Mouse (Mus musculus) liver, embryonic 14.5 days (tissue): ENCODE results near the gene Nhlrc4. TPM values are rescaled to one million over a fixed set of nuclear protein-coding genes. Genes with fewer than 3 reads are reported as not detected.

Experiments used
- ATAC-seq: fragments of 200-750 bp; cut with Nextera tagmentation; 2 replicates; pipeline ENCODE4 v1.8.0; 2017; ENCODE audit warnings: moderate number of reproducible peaks, mild to moderate bottlenecking, moderate library complexity; ENCODE audit not compliant: insufficient read depth
- DNase-seq, 3 experiments: peaks; one replicate each; pipeline ENCODE4 v3.0.0-alpha.2; 2012 to 2013; ENCODE audit warnings: low read depth in 3 of 3, low spot score in 3 of 3
- H3K27ac ChIP-seq: fragments of 300-500 bp; sonication (generic); 2 replicates; pipeline ENCODE4 v1.5.1; 2014; ENCODE audit warnings: moderate library complexity, mild to moderate bottlenecking, control low read depth, inconsistent platforms
- H3K27me3 ChIP-seq: fragments of 300-500 bp; sonication (generic); 2 replicates; pipeline ENCODE4 v1.6.1; 2014; ENCODE audit warnings: mild to moderate bottlenecking, low read length, moderate library complexity; ENCODE audit not compliant: control insufficient read depth, insufficient read depth
- H3K36me3 ChIP-seq: fragments of 300-500 bp; sonication (generic); replicated peaks from 2 replicates; pipeline ENCODE4 v1.6.1; 2014; ENCODE audit warnings: low read depth; ENCODE audit not compliant: control insufficient read depth, insufficient read depth
- H3K4me1 ChIP-seq, 2 experiments: fragments of 200-500 bp in 1 of 2; fragments of 300-500 bp in 1 of 2; sonication (generic) in 1 of 2; replicated peaks; 2 replicates each; pipeline ENCODE4 v1.6.1; 2012 to 2014; ENCODE audit warnings: antibody characterized with exemption in 1 of 2, inconsistent platforms in 1 of 2, low read length in 1 of 2; ENCODE audit not compliant: control insufficient read depth in 2 of 2, insufficient read depth in 2 of 2
- H3K4me2 ChIP-seq: fragments of 300-500 bp; sonication (generic); 2 replicates; pipeline ENCODE4 v1.6.1; 2014; ENCODE audit warnings: low read depth, mild to moderate bottlenecking, control low read depth, moderate library complexity
- H3K4me3 ChIP-seq, 2 experiments: fragments of 200-500 bp in 1 of 2; fragments of 300-500 bp in 1 of 2; sonication (generic) in 1 of 2; 2 replicates each; pipeline ENCODE4 v1.5.1; 2012 to 2014; ENCODE audit warnings: low read depth in 2 of 2, low read length in 2 of 2, mild to moderate bottlenecking in 2 of 2, control low read depth in 1 of 2, inconsistent platforms in 1 of 2, moderate library complexity in 1 of 2; ENCODE audit not compliant: insufficient read depth in 1 of 2
- H3K9ac ChIP-seq: fragments of 300-500 bp; sonication (generic); replicated peaks from 2 replicates; pipeline ENCODE4 v1.6.1; 2014; ENCODE audit warnings: mild to moderate bottlenecking, control low read depth, moderate library complexity
- H3K9me3 ChIP-seq: fragments of 300-500 bp; sonication (generic); 2 replicates; pipeline ENCODE4 v1.6.1; 2016; ENCODE audit warnings: low read length, mixed read lengths; ENCODE audit not compliant: control insufficient read depth
- CTCF ChIP-seq: IDR thresholded peaks from 2 replicates; pipeline ENCODE4 v1.5.1; 2016; ENCODE audit warnings: antibody characterized with exemption, low read depth, control low read depth
- EP300 ChIP-seq: IDR thresholded peaks from 2 replicates; pipeline ENCODE4 v1.6.1; 2016; ENCODE audit warnings: antibody characterized with exemption, low read depth
- WGBS: fragments of 180-500 bp; shearing (Covaris S2); extraction: QIAGEN DNeasy Blood & Tissue Kit; methylation state at CpG from one replicate; pipeline ENCODE4 v1.1.7; 2014; ENCODE audit not compliant: insufficient replicate concordance; 5-methylcytosine and 5-hydroxymethylcytosine counted together
- polyA plus RNA-seq, 2 experiments: library from polyadenylated mRNA; depleted of rRNA in 1 of 2; stranded (reverse) in 1 of 2; unstranded in 1 of 2; fragments of >200 nt; fragmentation: Nextera tagmentation in 1 of 2; extraction: Ambion mirVana in 1 of 2; gene quantifications; 2 replicates each; pipeline versions ENCODE4 v1.2.1 to v1.2.3; 2012 to 2014

The Nhlrc4 gene
- polyA plus RNA-seq, 2 experiments = 1.9 to 8.9 TPM

- Histone ChIP-seq H3K36me3 (peaks cover 10% of the 10 kb centered on the region; the same call in 1 of the 2 replicates), H3K9ac (no peak overlapping the region), H3K27ac (peak overlapping the region; percentile 91), H3K4me3 (no peak overlapping the region), H3K4me2 (no peak overlapping the region), H3K27me3 (no peaks in the 10 kb centered on the region), H3K4me1 (peaks cover 30 to 31% of the 10 kb centered on the region in 2 experiments), H3K9me3 (no peaks in the 10 kb centered on the region)
- ATAC-seq (no peak), DNase-seq (no peak)
- WGBS = 89% methylated on average over 23 of the region's 23 CpGs
- TF ChIP-seq EP300 = no peak
- TF ChIP-seq CTCF = no peak; the same call in 1 of the 2 replicates
Observed at GRCm38 (mm10) chr17:25959630-25960467, 15.1 kb upstream of the Nhlrc4 start.

GRCm38 (mm10) chr17:25958771-25959494 lies 14.2 kb upstream of the Nhlrc4 start:
- Histone ChIP-seq H3K4me2 (no peak overlapping the region), H3K27me3 (peaks cover 3% of the 10 kb centered on the region; the same call in 1 of the 2 replicates), H3K9me3 (no peaks in the 10 kb centered on the region), H3K9ac (no peak overlapping the region), H3K4me3 (no peak overlapping the region), H3K4me1 (peaks cover 30 to 31% of the 10 kb centered on the region in 2 experiments), H3K27ac (peak overlapping the region; percentile 18), H3K36me3 (peaks cover 9% of the 10 kb centered on the region; the same call in 1 of the 2 replicates)
- DNase-seq = no peak
- ATAC-seq = no peak
- WGBS = 92% methylated on average over 11 of the region's 11 CpGs
- TF ChIP-seq EP300 (no peak), CTCF (no peak)

- DNase-seq = no peak
- WGBS = 83% methylated on average over 14 of the region's 14 CpGs
- Histone ChIP-seq H3K4me3 (no peak overlapping the region), H3K27me3 (peaks cover 16% of the 10 kb centered on the region), H3K36me3 (no peaks in the 10 kb centered on the region; the same call in 1 of the 2 replicates), H3K9ac (no peak overlapping the region), H3K4me2 (no peak overlapping the region), H3K4me1 (peaks cover 22% of the 10 kb centered on the region in 2 experiments), H3K27ac (no peak overlapping the region), H3K9me3 (no peaks in the 10 kb centered on the region)
- no peak for ATAC-seq
- TF ChIP-seq EP300 = no peak
- TF ChIP-seq CTCF = no peak
Observed at GRCm38 (mm10) chr17:25957586-25958051, 12.9 kb upstream of the Nhlrc4 start.

GRCm38 (mm10) chr17:25956631-25957030 lies 11.9 kb upstream of the Nhlrc4 start:
- Histone ChIP-seq H3K4me2 (no peak overlapping the region), H3K4me3 (no peak overlapping the region), H3K9me3 (no peaks in the 10 kb centered on the region), H3K4me1 (peaks cover 12% of the 10 kb centered on the region in 2 experiments), H3K27ac (no peak overlapping the region), H3K9ac (no peak overlapping the region), H3K36me3 (no peaks in the 10 kb centered on the region; the same call in 1 of the 2 replicates), H3K27me3 (peaks cover 26% of the 10 kb centered on the region)
- 89% methylated on average over 7 of the region's 7 CpGs for WGBS
- ATAC-seq = no peak
- TF ChIP-seq CTCF (no peak), EP300 (no peak)
- no peak for DNase-seq

GRCm38 (mm10) chr17:25956201-25956600 lies 11.4 kb upstream of the Nhlrc4 start:
- H3K4me1 ChIP-seq = peaks cover 10 to 12% of the 10 kb centered on the region in 2 experiments
- TF ChIP-seq EP300 (no peak), CTCF (no peak)
- ATAC-seq (no peak), DNase-seq (no peak)
- no peak overlapping the region for H3K4me2 ChIP-seq
- H3K9ac ChIP-seq = no peak overlapping the region
- WGBS = 75% methylated on average over 7 of the region's 7 CpGs
- no peak overlapping the region for H3K4me3 ChIP-seq
- H3K27ac ChIP-seq = no peak overlapping the region
- no peaks in the 10 kb centered on the region; the same call in 1 of the 2 replicates for H3K36me3 ChIP-seq
- H3K27me3 ChIP-seq = peaks cover 30% of the 10 kb centered on the region
- no peaks in the 10 kb centered on the region for H3K9me3 ChIP-seq
